Mouse (Mus musculus): ENCODE measurements around the gene Pacrg. TPM values are rescaled to one million over a fixed set of nuclear protein-coding genes. Genes with fewer than 3 reads are reported as not detected.

The Pacrg gene
- polyA plus RNA-seq, 1 experiment from 2014 or later, result 6.7 TPM

- Histone ChIP-seq H3K36me3 (ENCODE audit: control insufficient read depth, insufficient read depth) (no peaks in the 10 kb centered on the region), H3K9me3 (ENCODE audit: control insufficient read depth, low read length) (no peaks in the 10 kb centered on the region), H3K9ac (replicated peaks; ENCODE audit: low read depth, low read length) (no peak overlapping the region), H3K4me3 (replicated peaks; ENCODE audit: low read length) (no peak overlapping the region), H3K4me2 (ENCODE audit: low read length) (no peak overlapping the region), H3K27ac (ENCODE audit: low read length) (no peak overlapping the region), H3K4me1 (replicated peaks; ENCODE audit: control insufficient read depth, insufficient read depth, low read length) (peaks cover 7% of the 10 kb centered on the region; the same call in 1 of the 2 replicates), H3K27me3 (replicated peaks; ENCODE audit: control insufficient read depth, insufficient read depth, low read length) (no peaks in the 10 kb centered on the region)
- ATAC-seq, result no peak
- WGBS, result 87% methylated on average over 6 of the region's 6 CpGs
Measured at GRCm38 (mm10) chr17:10386548-10386947, 453.6 kb downstream of the Pacrg start.

GRCm38 (mm10) chr17:10383406-10383805 lies 456.7 kb downstream of the Pacrg start:
- Histone ChIP-seq H3K36me3 (ENCODE audit: control insufficient read depth, insufficient read depth) (no peaks in the 10 kb centered on the region), H3K27me3 (replicated peaks; ENCODE audit: control insufficient read depth, insufficient read depth, low read length) (no peaks in the 10 kb centered on the region), H3K9ac (replicated peaks; ENCODE audit: low read depth, low read length) (no peak overlapping the region), H3K9me3 (ENCODE audit: control insufficient read depth, low read length) (no peaks in the 10 kb centered on the region), H3K4me1 (replicated peaks; ENCODE audit: control insufficient read depth, insufficient read depth, low read length) (no peaks in the 10 kb centered on the region), H3K27ac (ENCODE audit: low read length) (no peak overlapping the region), H3K4me3 (replicated peaks; ENCODE audit: low read length) (no peak overlapping the region), H3K4me2 (ENCODE audit: low read length) (no peak overlapping the region)
- no peak for ATAC-seq
- 90% methylated on average over 6 of the region's 6 CpGs for WGBS

- 76% methylated on average over 10 of the region's 10 CpGs for WGBS
Measured at GRCm38 (mm10) chr17:10378467-10379175, 461.5 kb downstream of the Pacrg start.

GRCm38 (mm10) chr17:10377606-10378005 lies 462.5 kb downstream of the Pacrg start:
- H3K9ac ChIP-seq (replicated peaks; ENCODE audit: low read depth, low read length), result no peak overlapping the region
- H3K27me3 ChIP-seq (replicated peaks; ENCODE audit: control insufficient read depth, insufficient read depth, low read length), result no peaks in the 10 kb centered on the region
- no peak overlapping the region for H3K4me3 ChIP-seq (replicated peaks; ENCODE audit: low read length)
- H3K36me3 ChIP-seq (ENCODE audit: control insufficient read depth, insufficient read depth), result no peaks in the 10 kb centered on the region
- no peak for ATAC-seq
- 95% methylated on average over 2 of the region's 2 CpGs for WGBS
- H3K4me1 ChIP-seq (replicated peaks; ENCODE audit: control insufficient read depth, insufficient read depth, low read length), result no peaks in the 10 kb centered on the region
- no peak overlapping the region for H3K4me2 ChIP-seq (ENCODE audit: low read length)
- H3K9me3 ChIP-seq (ENCODE audit: control insufficient read depth, low read length), result no peaks in the 10 kb centered on the region
- no peak overlapping the region for H3K27ac ChIP-seq (ENCODE audit: low read length)

More at GRCm38 (mm10) chr17:10378467-10379175, 461.5 kb downstream of the Pacrg start:
- Histone ChIP-seq H3K4me3 (replicated peaks; ENCODE audit: low read length) (no peak overlapping the region), H3K9me3 (ENCODE audit: control insufficient read depth, low read length) (no peaks in the 10 kb centered on the region), H3K9ac (replicated peaks; ENCODE audit: low read depth, low read length) (no peak overlapping the region), H3K4me1 (replicated peaks; ENCODE audit: control insufficient read depth, insufficient read depth, low read length) (no peaks in the 10 kb centered on the region), H3K27me3 (replicated peaks; ENCODE audit: control insufficient read depth, insufficient read depth, low read length) (no peaks in the 10 kb centered on the region), H3K27ac (ENCODE audit: low read length) (no peak overlapping the region), H3K4me2 (ENCODE audit: low read length) (no peak overlapping the region), H3K36me3 (ENCODE audit: control insufficient read depth, insufficient read depth) (no peaks in the 10 kb centered on the region)
- ATAC-seq, result no peak

GRCm38 (mm10) chr17:10374316-10374715 lies 465.8 kb downstream of the Pacrg start:
- H3K36me3 ChIP-seq (ENCODE audit: control insufficient read depth, insufficient read depth), result no peaks in the 10 kb centered on the region
- H3K9me3 ChIP-seq (ENCODE audit: control insufficient read depth, low read length), result no peaks in the 10 kb centered on the region
- H3K27ac ChIP-seq (ENCODE audit: low read length), result no peak overlapping the region
- H3K9ac ChIP-seq (replicated peaks; ENCODE audit: low read depth, low read length), result no peak overlapping the region
- no peaks in the 10 kb centered on the region for H3K27me3 ChIP-seq (replicated peaks; ENCODE audit: control insufficient read depth, insufficient read depth, low read length)
- no peaks in the 10 kb centered on the region for H3K4me1 ChIP-seq (replicated peaks; ENCODE audit: control insufficient read depth, insufficient read depth, low read length)
- no peak for ATAC-seq
- no peak overlapping the region for H3K4me2 ChIP-seq (ENCODE audit: low read length)
- 23% methylated on average over 7 of the region's 7 CpGs for WGBS
- no peak overlapping the region for H3K4me3 ChIP-seq (replicated peaks; ENCODE audit: low read length)

DNA sequence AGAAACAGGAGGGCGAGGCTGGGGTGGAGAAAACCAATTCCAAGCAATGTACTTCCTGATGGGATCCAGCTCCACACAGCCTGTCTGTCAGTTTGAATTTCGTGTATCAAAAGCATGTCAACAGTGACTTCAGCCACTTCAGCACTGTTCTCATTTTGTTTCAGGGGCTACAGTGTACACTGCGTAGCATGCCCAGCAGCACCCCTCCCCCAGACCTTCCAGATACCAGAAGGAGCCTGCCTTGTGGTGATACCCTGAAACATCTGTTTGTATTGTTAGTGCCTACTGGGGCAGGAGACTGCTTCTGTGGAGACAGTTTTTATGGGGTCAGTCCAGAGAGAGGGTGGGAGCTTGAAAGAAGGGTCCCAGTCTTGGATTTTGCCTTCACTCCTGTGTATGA lies 466.4 kb downstream of the Pacrg start:
- no peak overlapping the region for H3K4me3 ChIP-seq (replicated peaks; ENCODE audit: low read length)
- H3K4me1 ChIP-seq (replicated peaks; ENCODE audit: control insufficient read depth, insufficient read depth, low read length), result no peaks in the 10 kb centered on the region
- 72% methylated on average over 3 of the region's 3 CpGs for WGBS
- H3K4me2 ChIP-seq (ENCODE audit: low read length), result no peak overlapping the region
- no peaks in the 10 kb centered on the region for H3K9me3 ChIP-seq (ENCODE audit: control insufficient read depth, low read length)
- no peak overlapping the region for H3K27ac ChIP-seq (ENCODE audit: low read length)
- ATAC-seq, result no peak
- H3K27me3 ChIP-seq (replicated peaks; ENCODE audit: control insufficient read depth, insufficient read depth, low read length), result no peaks in the 10 kb centered on the region
- H3K9ac ChIP-seq (replicated peaks; ENCODE audit: low read depth, low read length), result no peak overlapping the region
- no peaks in the 10 kb centered on the region for H3K36me3 ChIP-seq (ENCODE audit: control insufficient read depth, insufficient read depth)

DNA sequence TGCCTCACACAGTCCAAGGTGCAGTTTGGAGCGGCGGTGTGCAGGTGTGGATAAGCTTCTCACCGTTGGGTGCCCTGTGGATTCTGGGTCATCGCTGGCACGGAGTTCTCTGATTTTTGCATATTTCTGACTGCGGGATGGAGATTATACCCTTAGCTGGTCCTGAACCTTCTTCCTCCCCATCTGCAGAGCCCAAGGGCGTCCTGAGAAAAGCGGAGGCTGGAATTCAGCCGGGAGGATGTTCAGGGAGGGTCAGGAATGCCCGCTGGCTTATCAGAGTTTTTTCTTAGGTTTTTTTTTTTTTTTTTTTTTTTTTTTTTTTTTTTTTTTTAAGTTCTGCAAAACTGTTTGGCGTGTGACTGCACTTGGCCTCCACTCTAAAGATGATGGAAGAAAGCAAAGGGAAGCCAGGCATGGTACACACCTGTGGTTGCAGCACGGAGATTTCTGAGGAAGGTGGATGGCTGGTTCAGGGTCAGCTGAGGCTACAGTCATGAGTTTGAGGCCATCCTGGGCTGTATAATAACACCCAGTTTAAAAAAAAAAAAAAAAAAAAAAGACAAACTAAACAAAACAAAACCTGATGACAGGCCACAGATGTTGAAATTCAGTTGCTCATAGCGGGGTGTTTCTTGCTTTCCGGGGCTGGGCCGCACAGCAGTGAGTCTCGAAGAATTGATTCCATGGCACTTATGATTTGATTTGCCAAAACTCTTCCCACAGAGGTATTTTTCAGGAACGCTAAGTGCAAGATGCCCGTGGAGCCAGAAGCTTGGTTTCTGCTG lies 467.9 kb downstream of the Pacrg start:
- H3K27me3 ChIP-seq (replicated peaks; ENCODE audit: control insufficient read depth, insufficient read depth, low read length), result no peaks in the 10 kb centered on the region
- H3K4me2 ChIP-seq (ENCODE audit: low read length), result no peak overlapping the region
- H3K27ac ChIP-seq (ENCODE audit: low read length), result no peak overlapping the region
- no peak overlapping the region for H3K9ac ChIP-seq (replicated peaks; ENCODE audit: low read depth, low read length)
- no peak for ATAC-seq
- no peaks in the 10 kb centered on the region for H3K36me3 ChIP-seq (ENCODE audit: control insufficient read depth, insufficient read depth)
- WGBS, result 70% methylated on average over 18 of the region's 18 CpGs
- H3K4me3 ChIP-seq (replicated peaks; ENCODE audit: low read length), result no peak overlapping the region
- H3K9me3 ChIP-seq (ENCODE audit: control insufficient read depth, low read length), result no peaks in the 10 kb centered on the region
- H3K4me1 ChIP-seq (replicated peaks; ENCODE audit: control insufficient read depth, insufficient read depth, low read length), result no peaks in the 10 kb centered on the region

DNA sequence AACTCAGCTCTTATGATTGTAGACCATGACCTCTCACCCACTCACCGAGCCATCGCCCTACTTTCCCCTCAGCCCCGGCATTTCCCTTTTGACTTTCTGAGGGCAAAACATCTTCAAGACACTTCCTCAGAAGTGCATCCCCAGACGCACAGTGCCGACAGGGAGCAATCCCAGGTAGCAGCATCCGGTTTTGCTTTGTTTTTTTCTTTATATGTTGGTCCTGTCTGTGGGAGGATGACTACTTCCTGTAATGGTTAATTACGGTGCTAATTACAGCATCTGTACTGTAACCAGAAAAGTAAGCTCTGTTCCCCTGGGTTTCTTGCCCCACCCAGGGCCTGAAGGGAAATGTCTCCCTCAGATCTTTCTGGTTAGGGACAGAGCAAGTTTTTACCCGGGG lies 468.6 kb downstream of the Pacrg start:
- Histone ChIP-seq H3K4me3 (replicated peaks; ENCODE audit: low read length) (no peak overlapping the region), H3K9ac (replicated peaks; ENCODE audit: low read depth, low read length) (no peak overlapping the region), H3K4me2 (ENCODE audit: low read length) (no peak overlapping the region), H3K27me3 (replicated peaks; ENCODE audit: control insufficient read depth, insufficient read depth, low read length) (no peaks in the 10 kb centered on the region), H3K27ac (ENCODE audit: low read length) (no peak overlapping the region), H3K4me1 (replicated peaks; ENCODE audit: control insufficient read depth, insufficient read depth, low read length) (no peaks in the 10 kb centered on the region), H3K36me3 (ENCODE audit: control insufficient read depth, insufficient read depth) (no peaks in the 10 kb centered on the region), H3K9me3 (ENCODE audit: control insufficient read depth, low read length) (no peaks in the 10 kb centered on the region)
- WGBS, result 75% methylated on average over 8 of the region's 8 CpGs
- ATAC-seq, result no peak

DNA sequence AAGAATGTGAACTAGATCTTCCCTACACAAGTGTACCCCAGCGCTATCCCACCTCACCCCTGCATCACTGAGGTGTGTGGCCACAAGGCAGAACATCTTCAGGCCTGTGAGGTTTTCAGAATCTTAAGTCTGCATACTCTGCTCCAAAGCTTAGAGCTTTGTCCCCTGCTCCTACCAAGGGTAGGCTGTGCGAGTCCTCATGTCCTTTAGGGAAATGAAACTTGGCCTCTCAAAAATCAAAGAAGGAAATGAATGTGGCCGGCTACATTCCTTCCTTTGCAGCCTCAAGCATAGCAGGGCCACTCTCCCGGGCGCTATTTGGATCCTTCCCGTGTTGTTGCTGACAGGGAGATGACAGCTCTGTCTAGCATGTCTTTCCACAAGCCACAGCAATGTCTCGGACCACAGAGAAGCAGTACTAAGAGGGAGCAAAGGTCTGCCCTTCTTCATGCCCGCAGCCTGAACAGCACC lies 469.4 kb downstream of the Pacrg start:
- WGBS, result 76% methylated on average over 8 of the region's 8 CpGs
- no peaks in the 10 kb centered on the region for H3K4me1 ChIP-seq (replicated peaks; ENCODE audit: control insufficient read depth, insufficient read depth, low read length)
- H3K36me3 ChIP-seq (ENCODE audit: control insufficient read depth, insufficient read depth), result no peaks in the 10 kb centered on the region
- no peaks in the 10 kb centered on the region for H3K27me3 ChIP-seq (replicated peaks; ENCODE audit: control insufficient read depth, insufficient read depth, low read length)
- H3K27ac ChIP-seq (ENCODE audit: low read length), result no peak overlapping the region
- H3K4me2 ChIP-seq (ENCODE audit: low read length), result no peak overlapping the region
- no peak overlapping the region for H3K9ac ChIP-seq (replicated peaks; ENCODE audit: low read depth, low read length)
- no peaks in the 10 kb centered on the region for H3K9me3 ChIP-seq (ENCODE audit: control insufficient read depth, low read length)
- ATAC-seq, result no peak
- no peak overlapping the region for H3K4me3 ChIP-seq (replicated peaks; ENCODE audit: low read length)

Measured in forebrain, embryonic 16.5 days (tissue).